Mouse (Mus musculus) layer of hippocampus, adult 9-11 months (tissue): ENCODE results near the gene Slc16a9.
"Not testable (repeated sequence)": the region's sequence is repeated elsewhere in the genome, so short reads cannot be mapped to it uniquely, and the experiment has no call there.

Experiments used
- DNase-seq: peaks from one replicate; pipeline ENCODE4 v3.0.0; 2022

Slc16a9 gene

DNA sequence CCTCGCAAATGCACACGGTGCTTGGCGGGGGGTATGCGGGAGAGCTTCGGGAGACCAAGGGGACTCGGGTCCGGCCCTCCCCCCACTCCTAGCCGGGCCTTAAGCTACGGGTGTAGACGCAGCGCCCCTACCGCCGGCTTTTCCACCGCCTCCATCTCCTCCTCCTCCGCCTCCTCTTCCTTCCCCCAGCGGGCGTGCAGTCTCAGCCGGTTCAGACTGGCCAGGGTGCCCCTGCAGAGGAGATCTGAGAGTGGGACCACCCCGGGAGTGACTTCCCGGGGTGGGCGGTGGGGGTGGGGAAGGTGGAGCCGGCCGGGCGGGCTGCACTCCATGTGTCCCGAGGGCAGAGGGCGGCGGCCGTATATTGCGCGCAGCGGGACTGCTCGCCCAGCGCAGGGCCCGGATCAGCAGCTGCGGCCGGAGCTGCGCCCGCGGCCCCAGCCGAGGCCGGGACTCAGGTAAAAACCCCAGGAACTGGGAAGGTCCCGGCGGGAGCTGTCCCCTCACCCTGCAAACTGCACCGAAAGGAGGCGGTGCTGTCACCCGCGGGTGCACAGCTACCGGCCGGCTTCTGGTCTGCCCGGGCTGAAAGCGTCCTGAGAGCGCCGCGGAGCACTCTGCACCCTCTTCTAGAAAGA is at the start of gene Slc16a9:
TSS of gene Slc16a9 (plus strand) at position 180 of the 638 bp plus-strand sequence.
- peak; percentile 9 for DNase-seq

DNA sequence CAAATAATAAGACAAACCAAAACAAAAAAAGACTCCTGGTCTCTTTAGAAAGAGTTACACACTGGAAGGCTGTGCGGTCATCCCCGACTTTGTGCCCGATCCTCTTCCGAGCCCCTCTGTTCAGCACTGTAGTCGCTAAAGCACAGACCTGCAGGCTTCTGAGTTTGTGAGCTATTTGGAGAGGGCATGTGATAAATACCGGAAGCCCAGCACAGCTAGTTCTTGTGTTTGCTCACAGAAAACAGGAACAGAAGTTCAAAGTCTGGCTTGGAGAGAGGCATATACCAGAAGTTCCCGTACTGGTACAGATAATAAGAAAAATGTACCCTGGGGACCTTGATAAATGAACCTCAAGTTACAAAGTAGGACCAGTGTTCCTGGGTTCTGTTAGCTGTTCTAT is 49.6 kb upstream of the Slc16a9 start:
- peak; percentile 30 for DNase-seq

DNA sequence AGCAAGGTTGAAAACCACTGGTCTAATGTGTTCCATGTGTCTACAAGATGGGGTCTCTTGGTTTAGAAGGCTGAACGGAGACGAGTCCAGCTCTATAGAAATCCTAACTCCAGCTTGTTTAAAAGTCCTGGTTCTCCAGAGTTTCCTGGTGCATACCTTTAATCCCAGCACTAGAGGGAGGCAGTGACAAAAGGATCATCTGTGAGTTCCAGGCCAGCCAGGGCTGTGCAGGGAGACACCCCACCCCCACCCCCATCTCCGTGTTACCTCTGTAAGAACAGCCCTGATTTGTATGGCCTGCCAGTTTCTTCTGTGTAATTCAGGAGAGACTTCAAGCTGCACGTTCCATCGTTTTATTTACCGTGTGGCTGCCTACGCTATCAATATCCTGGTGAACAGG is 49.1 kb upstream of the Slc16a9 start:
- DNase-seq: no peak

DNA sequence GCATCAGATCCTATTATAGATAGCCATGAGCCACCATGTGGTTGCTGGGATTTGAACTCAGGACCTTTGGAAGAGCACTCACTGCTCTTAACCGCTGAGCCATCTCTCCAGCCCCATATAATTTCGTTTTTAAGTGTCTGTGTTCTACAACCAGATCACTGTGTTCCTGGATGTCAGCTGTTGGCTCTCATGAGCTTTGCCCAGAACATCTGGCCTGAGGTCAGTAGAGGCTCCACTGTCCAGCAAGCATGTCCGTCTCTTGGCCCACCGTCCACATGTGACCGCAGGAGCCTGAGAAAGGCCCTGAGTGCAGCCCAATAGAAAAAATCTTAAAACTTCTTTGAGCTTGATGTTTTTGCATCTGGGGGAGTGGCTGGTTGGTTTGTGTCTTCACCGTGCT is 48.2 kb upstream of the Slc16a9 start:
- DNase-seq: no peak

DNA sequence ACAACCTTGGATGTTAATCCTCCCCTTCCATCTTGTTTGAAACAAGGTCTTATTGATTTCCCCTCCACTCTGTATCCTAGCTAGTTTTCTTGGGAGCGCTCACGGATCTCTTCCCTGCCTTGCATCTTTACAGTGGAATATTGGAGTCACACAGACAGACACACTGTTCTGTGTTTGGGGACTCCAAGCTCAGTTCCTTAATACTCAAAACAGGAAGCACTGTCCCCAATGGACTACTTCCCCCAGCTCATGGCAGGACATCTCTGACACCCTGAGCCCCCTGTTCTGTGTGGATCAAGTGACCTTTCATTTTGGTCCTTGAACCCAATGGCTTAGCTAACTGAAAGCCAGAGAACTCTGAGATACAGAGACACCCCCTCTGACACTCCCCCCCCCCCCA is 47.3 kb upstream of the Slc16a9 start:
- DNase-seq: no peak

DNA sequence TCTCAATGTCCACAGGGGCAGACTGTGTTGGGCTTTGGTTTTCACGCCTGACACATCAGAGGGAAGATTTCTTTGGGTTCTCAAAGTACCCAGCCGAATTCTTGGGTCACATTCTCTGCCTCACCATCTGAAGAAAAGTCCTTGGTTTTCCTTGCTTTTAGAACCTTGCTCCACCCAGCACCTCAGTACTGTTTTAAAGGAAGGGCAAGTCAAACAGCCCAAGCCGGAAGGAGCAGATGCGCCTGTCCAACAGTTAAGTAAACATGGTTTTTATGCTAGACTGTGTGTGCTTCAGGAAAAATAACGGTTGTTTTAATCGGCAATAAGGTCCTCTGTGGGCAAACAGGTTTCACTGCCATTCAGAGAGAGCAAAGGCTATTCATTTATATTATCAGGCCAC is 46.9 kb upstream of the Slc16a9 start:
- DNase-seq: no peak

DNA sequence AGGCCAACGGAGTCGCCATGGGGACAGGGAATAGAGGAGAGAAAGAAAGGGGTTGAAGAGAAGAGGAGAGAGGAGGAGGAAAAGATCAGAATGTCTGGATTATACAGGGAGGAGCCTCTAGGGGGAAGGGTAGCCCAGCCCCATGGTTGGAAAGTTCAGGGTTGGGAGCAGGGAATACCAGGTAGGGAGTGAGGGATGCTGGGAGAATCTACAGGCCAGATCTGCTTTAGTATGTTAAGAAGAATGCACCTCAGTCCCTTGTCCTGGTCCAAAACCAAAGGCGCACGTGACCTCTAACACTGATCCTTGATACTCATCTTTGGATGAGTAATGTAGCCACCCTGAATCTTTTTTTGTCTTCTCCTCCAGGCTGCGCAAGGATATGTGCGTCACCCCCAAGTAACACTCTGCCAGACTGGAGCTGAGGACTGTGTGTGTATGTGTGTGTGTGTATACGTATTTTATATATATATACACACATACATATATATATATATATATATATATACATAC is 45.9 kb upstream of the Slc16a9 start:
- DNase-seq: no peak

DNA sequence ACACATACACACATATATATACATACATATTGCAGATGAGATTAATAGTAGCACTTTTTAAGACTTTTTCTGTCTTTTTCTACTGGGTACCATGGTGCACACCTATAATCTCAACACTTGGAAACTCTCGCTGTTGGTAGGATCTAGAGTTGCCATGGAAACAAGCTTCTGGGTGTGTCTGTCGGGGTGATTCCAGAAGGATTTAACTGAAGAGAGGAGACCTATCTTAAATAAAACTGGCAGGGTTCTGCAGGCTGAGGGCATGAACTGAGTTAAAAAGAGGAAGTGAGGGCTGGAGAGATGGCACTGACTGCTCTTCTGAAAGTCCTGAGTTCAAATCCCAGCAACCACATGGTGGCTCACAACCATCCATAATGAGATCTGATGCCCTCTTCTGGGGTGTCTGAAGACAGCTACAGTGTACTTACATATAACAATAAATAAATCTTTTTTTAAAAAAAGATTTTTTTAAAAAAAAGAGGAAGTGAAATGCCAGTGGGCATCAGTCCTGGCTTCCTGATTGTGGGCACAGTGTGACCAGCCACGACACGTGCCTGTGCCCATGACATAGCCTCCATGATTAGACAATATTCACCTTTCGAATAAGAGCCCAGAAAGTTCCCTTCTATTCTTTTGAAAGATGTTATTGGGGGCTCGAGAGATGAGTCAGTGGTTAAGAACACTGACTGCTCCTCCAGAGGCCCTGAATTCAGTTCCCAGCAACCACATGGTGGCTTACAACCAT is 45.3 kb upstream of the Slc16a9 start:
- no peak for DNase-seq

DNA sequence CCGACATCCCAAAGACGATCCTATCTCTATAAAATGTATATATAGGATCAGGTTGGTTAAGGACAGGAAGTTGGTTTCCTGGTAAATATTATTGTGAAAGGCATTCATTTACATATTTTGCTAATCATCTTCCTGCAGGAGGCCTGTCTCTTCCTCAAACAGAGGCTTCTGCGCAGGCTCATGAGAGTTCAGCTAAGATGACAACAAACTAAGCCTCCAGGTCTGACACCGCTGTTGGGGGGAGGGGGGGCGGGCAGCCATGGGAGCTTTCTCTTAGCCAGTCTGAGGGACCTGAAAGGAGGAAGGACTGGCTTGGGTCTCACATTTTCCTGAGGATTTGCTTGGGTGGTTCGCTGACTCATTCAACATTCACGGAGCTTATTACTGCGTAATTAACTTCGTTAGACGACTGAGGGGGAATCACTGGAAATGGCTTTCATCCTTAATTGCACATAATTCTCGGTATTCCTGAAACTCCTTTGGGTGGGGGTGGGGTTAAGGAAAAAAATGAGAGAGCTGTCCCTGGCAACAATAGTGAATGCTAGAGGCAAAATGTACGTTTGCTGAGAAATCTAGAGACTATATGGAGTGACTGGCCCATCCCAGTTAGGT is 43.9 kb upstream of the Slc16a9 start:
- DNase-seq: no peak

DNA sequence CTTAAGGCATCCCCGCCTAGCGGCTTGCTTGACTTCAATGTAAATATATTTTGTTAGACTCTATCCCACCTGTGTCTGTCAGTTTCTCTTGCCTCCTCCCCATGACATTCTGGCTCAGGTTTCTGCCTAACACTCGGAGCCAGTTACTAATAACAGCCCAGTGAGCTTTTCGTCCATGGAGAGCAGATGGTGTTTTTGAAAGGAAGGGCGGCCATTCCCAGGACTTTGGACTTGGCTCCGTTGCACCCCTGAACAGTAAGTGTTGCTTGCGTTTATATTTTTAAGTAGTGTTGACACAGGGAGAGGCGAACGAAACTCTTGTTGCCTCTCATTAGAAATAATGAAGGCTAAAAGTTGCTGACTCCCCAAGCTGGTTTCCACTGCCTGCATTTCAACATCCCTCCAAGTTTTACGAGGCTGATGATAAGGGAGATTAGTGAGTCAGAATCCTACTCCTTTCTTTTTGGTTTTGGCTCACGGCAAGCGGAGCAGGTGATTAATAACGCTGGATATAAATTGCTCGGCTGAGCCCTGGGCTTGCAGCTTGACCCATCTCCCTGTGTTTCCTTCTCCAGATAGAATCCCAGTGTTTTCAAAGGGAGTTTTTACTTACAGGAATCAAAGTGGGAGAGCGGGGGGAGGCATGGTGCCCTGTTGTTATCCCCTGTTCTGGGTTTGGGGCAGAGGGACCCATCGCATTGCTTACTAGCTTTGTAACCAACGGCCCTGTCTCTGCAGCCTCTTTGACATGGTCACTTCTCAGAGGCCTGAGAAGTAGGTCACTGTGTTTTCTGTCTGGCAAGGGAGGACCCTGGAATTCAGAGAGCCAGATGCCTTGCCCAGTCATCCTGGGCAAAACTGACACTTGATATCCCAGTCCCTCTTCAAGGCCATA is 40.1 kb upstream of the Slc16a9 start, which contains the start of gene Mrln:
TSS of gene Mrln (plus strand) at position 160 of the 895 bp plus-strand sequence.
- no peak for DNase-seq

DNA sequence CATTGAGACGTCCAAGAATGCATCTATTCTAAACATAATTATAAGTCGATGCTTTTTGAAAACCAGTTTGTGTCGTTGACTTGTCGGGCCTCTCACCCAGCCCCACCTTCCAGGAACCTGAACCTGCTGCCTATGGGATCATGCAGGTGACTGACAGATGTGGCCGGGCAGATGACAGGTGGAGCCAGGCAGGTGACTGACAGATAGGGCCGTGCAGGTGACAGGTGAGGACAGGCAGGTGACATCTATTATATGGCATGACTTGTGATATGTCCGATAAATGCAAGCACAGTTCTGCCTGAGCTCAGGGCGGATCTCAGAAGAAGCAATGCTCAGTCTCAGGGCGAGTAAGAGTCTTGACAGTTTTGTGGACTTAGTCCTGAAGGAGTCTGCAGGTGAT is 33.6 kb upstream of the Slc16a9 start:
- DNase-seq: no peak

DNA sequence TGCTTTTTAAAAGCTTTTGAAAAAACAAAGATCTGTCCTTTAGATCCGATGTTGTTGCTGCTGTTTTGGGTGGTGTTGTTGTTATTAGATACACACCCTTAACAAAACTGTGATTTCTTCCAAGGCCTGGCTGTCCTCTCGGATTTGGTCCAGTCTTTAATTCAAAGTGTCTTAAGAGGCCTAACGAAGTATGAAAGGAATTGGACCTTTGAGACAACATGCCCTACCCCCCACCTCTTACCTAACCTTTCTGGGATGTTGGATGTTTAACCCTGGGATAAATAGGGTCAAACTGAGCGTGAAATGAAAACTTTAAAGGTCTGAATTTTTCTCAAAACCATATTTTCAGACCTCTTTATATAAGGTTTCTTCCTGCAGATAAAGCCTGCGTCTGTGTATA is 23.9 kb upstream of the Slc16a9 start:
- no peak for DNase-seq

DNA sequence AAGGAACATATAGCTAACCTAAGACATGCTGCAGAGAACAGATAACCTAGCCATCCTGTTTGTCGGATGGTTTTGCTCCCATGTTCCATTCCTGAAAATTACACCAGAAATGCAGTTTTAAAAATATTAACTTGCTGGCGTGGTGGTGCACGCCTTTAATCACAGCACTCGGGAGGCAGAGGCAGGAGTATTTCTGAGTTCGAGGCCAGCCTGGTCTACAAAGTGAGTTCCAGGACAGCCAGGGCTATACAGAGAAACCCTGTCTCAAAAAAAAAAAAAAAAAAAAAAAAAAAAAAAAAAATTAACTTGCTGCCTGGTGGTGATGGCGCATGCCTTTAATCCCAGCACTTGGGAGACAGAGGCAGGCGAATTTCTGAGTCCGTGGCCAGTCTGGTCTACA is 22.7 kb upstream of the Slc16a9 start:
- DNase-seq: not testable (repeated sequence)

DNA sequence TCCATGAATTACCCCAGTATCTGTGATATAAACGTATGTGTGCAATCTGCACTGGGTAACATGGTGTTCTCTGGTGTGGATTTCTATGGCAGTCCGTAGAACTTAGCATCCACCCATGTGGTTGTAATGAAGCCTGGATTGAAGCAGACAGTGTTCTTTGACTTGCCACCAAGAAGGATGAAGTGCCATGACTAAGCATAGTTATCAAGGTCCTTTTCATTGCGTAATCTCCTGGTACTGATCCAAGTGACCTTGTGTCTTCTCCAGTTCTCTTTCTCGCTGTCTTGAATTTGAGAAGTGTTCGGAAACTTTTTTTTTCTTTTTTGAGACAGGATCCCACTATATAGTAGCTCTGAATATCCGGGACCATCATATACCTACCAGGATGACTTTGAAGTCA is 20.3 kb upstream of the Slc16a9 start:
- DNase-seq: no peak

DNA sequence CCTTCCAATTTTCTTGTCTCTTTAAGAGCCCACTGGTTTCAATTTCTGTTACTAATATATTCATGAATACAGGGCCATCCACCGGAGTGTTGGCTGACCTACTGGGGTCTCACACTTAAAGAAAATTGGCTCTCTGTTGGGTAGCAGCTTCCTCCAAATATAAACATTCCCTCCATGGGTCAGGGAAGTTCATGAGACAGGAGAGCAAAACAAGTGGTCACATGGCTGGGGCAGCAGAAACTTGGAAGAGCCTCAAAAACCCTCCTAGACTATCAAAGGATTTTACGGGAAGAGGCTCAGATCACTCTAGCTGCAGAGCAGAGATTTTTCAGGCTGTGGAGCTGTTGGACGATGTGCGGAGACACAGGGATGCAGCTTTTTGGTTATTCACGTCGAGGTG is 19.1 kb upstream of the Slc16a9 start:
- DNase-seq: no peak

DNA sequence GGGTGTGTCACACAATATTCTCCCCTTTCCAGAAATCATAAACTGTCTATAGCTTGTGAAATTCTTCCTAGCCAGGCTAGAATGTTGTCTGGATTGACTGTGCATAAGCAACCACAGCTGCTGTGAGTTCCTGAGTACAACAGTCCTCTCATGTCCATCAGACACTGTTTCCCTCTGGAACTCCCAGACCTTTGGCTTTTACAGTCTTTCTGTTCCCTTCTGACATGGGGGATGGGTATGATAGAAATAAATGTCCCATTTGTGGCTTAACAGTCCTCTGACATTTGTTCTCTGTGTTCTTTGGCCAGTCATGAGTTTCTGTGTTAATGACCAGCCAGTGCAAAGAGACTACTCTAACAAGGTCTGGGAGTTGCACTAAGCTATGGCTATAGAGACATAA is 18.3 kb upstream of the Slc16a9 start:
- DNase-seq: no peak

DNA sequence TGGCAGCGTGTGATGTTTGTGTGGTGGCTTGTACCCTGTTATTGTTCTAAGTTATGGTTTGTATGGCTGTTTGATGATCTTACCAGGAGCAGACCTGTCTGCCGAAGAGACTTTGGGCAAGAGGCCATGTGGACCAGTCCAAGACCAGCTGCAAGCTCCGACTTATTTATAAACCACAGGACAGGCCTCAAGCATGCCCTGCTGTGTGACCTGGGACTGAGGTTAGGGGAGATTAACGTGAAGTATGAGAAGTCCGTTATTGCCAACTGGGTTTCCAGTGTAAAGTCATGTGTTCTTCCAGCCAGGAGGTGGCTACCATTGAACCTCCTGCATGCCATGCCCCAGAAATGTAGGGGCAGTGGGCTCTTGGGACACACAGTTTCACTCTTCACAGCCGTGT is 14.5 kb upstream of the Slc16a9 start:
- DNase-seq: no peak

DNA sequence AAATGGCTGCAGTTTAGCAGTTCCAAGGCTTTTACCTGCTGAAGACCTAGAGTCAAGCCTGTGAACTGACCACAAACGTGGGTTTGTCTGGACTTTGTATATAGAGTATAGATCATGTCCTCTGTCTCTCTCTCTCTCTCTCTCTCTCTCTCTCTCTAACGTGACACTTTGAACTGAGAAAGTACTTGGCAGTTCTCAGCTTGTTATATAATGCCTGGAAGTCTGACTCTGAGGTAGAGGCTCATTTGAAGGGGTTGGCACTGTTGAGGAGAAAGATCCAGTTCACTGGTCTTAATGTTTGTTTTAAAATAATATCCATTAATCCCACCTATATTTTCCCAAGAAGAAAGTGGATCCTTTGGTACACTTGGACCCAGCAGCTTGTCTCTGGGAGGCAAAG is 7.0 kb upstream of the Slc16a9 start:
- DNase-seq: no peak

DNA sequence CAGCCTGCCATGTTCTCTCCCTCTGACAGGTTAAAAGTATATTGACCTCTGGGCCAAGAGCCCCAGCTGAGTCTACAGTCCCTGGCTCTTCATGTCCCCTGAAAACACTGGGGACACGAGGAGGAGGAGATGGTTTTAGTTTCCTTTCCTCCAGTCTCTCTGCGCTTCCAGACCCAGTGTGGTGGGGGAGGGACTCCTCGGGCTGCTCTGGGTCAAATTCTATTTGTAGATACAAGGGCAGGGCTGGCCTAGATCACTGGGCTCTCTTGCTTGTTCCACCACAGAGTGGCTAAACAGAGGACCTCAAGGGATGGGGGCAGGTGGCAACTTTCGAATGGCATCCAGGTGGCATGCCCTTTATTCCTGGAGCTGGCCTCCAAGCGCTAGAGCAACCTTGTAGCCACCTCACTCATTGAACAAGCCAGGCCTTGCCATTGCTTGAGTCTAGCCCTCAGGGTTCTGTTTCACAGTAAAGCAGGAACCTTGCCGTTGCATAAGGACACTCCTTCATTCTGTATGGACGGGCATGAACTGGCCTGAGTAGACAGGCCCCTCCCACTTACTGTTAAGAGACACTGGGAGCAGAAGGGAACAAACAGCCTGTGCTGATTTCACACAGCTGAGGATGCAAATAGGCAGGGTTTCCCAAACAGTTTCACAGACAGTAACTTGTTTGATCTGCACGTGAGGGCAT is 2.0 kb upstream of the Slc16a9 start:
- no peak for DNase-seq

DNA sequence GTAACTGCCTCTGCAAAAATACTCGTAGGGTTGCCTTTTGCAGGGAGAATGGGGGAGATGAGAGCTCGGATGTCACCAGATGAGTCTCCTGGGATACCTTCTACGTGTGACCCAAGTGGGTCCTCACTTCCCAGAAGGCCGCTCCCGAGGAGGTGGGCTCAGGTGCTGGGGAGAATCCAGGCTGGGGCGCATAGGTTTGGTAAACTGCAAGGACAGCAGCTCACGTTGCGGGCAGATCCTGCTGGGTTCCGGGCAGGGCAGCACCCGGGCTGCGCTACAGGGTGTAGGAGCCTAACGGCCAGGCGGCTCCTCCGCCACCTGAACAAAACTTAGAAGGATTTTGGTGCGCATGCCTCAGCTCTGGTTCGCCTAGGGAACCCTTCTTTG is 652 bp downstream of the Slc16a9 start:
- no peak for DNase-seq

DNA sequence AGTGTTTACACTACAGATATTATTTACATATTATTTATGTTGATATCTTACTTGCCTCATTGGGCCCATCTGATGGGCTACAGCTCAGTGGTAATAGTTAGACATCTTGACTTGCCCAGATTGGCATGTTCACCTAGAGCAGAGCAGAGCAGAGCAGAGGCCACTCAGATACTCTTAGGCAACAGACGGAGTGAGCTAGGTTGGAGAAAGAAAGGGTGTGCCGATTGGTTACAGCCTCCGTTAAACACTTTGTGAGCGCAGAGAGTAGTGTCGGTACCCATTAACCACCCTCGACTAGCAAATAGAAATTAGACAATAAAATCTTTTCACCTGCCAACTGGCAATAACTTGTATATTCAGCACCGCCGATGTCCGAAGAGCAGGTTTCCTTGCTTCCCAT is 1.2 kb downstream of the Slc16a9 start:
- no peak for DNase-seq

DNA sequence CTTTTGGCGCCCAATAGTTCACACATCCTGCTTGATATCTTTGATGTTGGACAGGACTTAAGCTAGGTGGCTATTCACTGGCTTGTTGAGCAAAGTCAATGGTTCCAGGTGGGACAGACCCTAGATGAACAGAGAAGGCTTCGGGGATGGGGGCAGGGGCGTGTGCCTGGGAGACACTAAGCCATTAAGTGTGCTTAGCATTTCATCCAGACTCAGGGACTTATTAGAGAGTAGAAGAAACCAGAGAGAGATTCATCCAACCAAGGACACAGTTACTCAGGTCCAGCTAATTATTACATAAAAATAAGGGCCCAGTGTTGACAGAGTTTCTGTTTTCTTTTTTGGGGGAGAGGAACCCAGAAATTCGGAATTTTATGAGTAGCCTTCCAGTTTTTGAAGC is 5.5 kb downstream of the Slc16a9 start:
- DNase-seq: no peak

DNA sequence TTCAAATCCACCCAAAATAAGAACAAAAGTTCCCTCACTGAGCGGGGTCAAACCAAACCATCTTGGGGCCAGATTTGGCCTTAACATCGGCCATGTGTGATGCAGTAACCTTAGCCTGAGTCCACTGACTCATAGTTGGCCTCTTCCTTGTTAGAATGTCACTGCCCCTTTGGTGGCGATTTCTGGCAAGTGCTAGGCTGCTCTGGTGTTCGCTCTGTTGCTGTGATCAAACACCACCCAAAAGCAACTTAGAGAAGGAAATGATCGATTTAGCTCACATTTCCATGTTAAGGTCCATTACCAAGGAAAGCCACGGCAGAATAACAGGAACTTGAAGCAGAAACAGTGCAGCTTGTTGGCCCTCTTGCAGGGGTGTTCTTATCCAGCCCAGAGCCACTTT is 5.9 kb downstream of the Slc16a9 start:
- DNase-seq: no peak
